Mouse (Mus musculus) thymus, postnatal 14 days (tissue): ENCODE data around the gene Cubn.
A peak's percentile ranks its signal among the peaks of the same experiment; 100 is the strongest.

Experiments
- DNase-seq: peaks from one replicate; pipeline ENCODE4 v3.0.0; 2021

The Cubn gene

DNA sequence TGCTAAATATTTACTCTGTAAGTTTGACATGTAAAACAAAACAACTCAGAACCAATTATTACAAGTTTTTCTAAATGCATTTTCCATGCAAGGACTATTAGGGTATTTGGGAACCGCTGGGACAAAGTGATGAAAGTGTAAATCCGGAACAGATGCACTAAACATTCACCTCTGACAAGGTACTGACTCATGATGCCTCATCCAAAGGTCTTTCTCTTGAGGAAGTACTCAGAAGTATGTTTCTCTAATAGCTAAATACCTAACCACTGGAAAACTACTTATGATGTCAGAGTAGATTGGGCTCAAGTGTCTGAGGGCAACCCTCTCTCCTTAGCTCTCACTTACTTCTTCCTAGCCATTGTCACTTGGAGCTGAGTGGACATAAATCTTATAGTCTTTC, 10.9 kb downstream of the Cubn start:
- no peak for DNase-seq

DNA sequence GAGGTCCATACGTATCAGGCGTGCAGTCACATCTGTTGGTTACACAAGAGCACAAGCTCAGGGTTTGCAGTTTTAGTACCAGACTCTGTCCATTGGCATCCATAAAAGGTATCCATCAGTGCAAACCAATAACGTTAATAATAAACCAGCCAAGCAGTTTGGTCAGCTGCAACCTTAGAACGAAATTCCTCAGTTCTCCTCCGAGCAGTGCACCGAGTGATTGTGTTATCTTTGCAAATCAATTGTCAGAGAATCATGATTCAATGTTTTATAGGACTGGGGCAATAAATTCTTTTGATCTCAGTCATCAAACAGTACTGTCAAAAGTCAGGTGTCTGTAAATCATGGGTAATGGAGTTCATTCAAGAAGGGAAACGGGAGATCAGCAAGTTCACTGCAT, 12.4 kb downstream of the Cubn start:
- no peak for DNase-seq

DNA sequence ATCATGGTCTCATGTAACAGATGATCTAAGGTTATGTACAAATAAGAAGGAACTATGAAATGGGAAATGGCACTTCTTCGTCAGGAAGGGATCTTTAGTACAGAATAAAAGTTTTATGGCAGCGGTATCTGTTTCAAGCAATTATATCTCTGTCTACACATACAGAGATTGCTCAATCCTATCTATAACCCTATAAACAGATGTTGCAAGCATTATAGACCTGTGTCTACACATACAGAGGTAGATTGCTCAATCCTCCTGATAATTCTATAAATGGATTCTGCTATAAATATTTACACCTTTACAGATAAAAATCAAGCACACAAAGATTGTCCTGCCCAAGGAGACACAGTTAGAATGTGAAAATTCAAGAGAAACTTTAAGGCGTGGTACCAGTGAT, 21.5 kb downstream of the Cubn start:
- DNase-seq = no peak

DNA sequence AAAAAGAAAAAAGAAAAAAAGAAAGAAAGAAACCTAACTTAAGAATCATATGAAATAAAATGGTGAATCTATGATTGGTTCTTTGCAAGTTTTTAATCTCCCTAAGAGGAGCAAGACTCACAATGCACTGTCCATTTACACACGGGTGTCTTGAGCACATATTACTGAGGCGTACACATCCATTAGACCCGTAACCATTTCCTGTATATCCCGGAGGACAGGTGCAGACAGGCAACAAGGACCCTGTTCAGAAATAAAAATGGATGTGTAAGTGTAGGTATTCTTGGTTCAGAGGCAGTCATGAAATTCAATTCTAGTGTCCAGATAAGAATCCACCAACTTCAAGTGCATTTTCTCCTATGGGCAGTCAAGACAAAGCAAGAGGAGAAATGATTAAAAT, 22.0 kb downstream of the Cubn start:
- DNase-seq = no peak

DNA sequence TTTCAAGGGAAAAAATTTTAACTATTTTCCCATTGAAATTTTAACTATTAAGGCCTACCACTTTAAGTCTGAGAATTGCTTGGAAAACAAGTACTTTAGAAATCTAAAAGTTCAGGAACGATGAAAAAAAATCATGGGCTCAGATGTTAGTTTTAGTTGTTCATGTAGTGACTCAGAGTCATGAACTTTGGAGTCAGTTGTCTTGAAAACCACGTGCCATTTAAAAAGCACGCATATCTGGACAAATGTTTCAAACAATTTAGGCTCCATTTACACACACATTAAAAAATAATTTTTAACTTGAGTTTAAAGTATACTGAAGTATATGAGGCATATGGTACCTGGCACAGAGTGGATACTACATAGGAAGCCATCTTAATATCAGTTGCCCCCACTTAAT, 24.9 kb downstream of the Cubn start:
- DNase-seq = no peak

DNA sequence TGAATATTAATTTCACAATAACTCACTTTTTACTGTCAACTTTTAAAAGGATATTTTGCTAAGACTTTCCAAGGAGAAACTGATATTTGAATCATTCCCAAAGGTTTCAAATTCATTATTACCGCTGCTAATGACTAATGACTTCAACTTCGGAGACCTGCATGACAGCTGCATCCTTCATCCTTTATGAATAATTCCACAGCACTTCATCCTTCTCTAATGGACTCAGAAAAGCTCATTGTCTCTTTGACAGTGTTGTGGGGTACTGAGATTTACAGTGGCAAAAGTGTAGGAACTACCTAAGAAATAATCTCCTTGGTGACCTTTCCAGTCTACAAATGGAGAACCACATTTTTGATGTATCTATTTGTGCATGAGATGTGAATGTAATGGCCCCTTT, 33.5 kb downstream of the Cubn start:
- DNase-seq = no peak

DNA sequence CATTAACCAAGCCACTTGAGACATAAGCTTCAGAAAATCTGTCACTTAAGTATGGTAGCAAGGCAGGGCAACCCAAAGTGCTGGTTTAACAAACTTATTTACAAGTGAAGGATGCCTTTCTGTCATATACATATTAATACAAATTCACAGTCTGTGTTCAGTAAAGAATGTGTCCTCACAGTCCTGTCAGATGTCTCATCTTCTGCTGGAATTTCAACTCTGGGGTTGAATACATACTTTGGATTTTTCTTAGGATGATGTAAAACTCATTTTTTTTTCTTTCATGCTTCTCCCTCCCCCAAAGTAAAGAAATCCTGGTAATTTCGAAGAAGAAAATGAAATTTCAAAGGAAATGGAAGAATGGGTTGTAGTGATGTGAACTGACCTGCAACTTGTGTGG, 34.8 kb downstream of the Cubn start:
- no peak for DNase-seq

DNA sequence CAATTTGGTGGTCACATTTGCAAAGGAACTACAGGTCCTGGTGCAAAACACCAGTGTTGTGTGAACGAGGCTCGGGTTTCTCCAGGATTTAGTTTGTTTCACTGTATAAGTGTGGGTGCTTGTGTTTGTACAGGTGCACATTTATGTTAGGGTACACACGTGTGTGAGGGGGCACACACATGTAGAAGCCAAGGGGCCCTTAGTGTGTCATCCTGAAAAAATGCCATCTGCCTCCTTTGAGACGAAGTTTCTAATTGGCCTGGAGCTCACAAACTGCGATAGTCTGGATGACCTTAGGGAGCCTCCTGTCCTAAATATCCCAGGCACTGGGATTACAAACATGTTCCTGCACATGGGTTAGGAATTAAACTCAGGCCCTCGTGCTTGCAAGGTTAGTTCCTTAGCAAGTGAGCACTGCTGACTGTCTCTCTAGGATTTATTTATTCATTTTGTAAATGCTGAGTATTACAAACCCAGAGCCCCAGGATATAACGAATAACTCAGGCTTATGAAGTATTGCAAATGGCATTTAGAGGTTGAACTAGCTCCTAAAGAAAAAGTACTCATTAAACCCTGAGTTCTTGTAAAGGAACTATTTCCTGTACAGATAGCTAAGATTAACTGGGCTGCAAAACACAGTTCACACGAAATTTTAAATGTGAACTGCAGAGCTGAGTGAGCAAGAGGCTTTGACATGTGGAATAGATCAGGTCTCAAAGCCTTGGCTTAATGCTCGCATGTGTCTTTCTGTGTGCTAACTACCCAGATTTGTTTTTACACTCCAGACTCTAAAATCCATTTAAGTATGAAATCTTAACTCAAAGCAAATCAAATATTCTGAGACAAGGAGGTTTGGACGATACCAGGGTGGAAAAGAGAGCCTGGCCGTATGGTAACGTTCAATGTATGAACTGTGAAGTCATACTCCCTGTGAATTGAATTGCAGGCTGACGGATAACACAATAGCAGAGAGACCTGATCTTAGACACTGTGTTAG, 39.8 kb downstream of the Cubn start:
- DNase-seq = no peak

DNA sequence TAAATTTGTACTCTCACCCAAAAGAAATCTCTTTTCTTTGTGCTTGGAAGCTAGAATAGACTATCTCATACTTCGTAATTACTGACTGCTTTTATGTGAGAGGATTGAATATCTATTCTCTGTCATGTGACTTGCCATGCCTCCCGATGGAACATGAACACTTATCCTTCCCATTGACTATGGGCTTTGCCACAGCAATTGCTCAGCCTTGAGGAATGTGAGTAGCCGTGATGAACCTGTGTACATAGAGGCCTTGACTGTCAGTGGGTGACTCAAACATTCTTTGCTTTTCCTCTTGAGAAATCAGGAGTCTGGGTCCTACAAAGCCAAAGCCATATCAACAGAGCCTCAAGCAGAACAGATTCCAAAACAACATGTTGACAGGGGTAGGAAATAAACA, 40.7 kb downstream of the Cubn start:
- no peak for DNase-seq

DNA sequence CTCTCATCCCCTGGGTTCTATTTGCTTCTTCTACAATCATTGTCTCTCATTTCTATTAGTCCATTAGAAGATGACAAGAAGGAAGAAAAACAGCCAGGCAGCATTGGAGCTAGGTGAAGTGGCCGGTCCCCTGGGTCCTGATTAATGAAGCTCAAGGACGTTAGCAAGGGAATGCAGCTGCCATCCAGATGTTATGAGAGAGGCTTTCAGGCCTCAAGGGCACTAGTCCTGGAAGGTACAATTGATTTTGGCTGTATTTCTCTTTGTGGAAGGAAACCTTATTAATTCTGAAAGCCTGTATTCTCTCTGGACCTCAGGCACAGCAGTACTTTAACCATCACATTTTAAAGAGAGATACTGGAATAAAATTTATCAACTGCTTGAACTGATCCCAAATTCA, 41.1 kb downstream of the Cubn start:
- no peak for DNase-seq

DNA sequence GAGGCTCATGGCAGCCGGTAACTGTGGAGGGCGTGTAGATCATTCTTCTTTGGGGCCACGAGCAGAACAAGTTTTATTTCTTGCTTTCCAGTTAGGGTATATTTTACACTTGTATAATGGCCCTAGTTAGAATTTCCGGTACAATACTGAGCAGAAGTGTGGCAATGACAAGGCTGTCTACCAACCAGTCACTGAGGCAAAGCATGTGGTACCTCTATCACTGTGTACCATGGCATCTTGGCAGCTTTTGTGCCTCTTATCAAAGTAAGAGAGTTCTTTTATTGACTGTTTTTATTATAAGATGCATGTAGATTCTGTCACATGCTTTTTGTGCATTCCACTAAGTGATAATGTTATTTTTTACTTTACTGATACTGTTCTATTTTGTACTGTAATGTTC, 46.5 kb downstream of the Cubn start:
- DNase-seq = no peak

DNA sequence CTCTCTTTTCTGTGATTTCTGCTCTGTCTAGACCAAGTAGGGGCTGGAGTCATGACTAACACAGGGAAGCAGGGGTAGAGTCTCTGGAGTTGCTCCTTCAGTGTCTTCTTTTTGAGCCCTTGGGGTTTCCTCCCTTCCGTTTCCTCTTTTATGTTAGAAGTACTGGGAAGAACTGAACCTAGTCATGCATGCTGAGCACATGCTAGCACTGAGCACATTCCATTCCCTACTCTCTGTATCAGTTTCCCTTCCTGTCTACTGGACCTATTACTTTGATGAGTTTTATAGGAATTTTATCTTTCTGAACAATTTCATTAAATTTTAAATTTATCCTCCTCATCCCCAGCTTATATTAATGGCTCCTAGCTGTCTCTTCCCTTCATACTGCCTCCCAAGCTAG, 52.6 kb downstream of the Cubn start:
- DNase-seq = no peak

DNA sequence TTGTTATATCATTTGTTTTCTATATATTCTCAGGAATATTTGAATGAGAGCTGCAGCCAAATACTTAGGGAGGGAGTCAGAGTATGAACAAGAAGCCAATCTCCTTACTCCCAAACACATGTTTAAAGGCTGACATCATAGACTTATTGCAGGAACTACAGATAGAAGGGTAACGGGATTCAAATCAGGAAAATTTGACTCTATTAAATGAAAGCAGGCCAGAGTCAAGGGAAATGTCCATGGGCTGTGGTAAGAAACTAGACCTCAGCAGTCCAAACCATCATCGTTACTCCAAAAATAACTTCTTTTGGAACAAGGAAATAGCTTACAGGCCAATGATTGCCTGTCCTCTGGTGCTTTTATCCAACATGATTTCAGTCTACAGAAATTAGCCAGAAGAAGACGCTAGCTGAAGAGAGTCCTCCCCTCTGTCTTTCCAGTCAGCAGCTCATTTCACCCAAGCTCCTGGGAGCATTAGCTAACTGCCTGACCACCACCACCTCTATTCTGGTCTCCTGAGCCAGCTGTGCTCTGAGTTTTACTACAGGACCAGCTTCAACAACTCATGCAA, 53.3 kb downstream of the Cubn start:
- DNase-seq = no peak

DNA sequence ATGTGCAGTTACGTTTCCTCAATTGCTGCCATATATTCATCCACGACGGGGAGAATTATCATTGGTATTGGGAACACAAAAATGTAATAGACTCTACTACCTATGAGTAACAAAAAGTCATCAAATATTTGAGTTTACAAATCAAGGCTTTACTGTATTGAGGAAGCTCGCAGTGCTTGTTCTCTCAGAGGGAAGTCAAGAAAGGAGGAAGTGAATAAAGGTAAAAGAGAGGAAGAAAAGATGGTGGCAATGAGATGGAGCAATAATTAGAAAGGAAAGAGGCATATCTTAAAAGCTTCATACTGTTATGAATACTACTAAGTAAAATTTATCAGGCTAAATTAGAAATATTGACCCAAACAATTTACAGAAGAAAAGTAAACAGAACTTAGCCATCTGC, 59.6 kb downstream of the Cubn start:
- DNase-seq = no peak

DNA sequence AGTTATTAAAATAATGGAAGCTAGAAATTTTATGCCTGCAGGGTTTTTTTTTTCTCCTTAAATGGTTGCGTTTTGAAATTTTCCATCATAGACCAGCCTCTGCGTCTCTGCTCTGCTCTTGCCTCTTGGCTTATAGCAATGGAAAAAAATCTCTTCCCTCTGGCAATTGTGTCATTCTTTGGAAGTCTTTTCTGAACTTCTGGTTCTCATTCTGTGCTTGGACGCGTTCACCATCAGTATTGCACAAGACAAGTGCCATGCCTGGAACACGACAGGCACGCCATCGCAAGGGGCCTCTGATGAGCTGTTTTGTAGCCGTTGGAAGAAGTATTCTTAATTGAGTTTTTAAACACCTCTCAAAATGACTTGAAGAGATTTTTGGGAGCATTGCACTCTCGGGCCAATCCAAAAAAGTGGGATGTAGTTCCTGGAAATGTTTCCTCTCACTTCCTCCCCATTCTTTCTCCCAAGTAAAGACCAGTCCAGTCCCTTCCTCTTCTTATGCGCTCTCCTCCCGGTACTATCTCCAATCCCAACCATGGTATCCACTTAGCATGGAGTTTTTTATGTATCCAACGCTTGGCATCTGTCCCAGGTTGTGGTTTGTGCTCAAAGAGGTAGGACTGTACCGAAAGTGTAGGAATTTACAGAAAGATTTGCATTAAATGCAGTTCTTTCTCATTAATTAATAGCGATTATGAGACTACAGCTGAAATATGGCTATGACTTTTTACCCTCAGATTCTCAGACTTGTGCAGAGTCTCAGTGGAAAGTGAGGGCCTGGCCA, 69.4 kb downstream of the Cubn start:
- no peak for DNase-seq

DNA sequence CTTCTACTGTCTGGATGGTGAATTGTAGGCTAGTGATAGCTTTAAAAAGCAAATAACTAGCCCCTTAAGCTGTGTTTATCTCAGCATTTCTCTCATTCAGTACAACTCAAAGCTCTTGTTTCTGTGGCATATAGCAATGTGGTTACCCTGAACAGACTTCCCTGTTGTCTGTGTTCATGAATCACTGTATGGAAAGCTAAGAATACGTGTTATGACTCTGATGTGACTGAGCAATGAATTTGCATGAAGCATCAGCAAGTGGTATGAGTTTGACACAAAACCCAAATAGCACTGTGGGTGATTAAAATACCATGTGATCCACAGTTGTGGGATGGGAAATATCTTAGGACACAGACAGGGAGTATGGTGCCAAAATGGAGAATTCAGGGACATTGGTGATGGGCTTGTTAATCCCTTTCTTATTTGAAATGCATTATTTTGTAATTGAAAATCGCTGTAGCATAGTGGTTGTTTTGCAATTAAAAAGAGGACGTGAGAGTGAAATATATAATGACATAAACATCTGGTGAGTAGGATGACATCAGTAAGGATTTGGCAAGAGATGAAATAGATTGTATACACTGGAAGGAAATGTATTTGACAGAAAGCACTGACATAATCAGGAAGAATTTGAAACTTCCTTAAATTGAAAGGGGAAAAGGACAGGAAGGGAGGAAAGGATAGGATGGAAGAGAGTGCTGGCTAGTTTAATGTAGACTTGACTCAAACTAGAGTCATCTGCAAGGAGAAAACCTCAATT, 74.7 kb downstream of the Cubn start:
- DNase-seq = no peak

DNA sequence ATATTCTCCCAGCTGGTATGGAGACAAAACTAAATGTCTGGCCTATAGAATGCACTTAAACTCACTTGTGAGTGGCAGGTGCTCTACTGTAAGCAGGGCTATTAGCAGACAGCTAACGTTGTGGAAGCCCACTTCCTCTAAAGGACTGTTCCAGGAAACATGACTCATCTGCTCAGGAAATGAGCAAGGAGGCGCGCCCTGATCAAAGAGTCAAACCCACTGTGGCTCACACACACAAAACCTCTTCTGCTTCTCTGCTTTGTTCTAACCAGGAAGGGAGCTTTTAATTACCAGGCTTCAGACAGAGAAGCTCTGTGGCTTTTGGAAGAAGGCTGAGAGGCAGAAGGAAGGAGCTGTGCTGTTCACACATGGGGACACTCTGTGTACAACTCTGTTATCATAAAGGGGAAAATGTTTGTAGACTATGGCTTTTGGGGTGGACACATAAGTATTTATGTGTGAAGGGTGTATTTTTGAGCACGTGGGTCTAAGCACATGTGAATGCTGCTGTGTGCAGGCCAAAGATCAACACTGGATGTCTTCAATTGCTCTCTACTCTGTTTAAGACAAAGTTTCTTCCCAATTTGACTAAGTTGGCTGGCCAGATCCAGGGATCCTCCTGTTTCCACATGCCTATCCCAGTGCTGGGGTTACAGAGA, 78.0 kb downstream of the Cubn start:
- peak; percentile 82 for DNase-seq

DNA sequence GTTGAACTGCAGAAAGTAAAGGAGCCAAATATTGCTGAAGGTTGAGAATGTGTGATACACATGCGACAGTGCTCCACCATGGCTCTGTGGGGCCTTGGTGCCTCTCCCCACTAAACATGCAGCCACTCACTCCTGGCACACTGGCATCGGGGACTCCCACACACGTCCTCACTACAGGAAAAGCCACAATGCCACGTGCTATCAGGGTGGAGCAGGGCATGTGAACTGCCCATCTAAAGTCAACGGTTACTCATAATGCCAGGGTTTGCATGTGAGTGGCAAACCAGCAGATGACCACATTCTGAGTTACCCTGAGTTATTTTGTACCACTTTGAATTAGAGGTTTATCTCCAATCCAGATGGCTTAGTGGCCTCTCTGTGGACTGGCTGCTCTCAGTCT, 81.0 kb downstream of the Cubn start:
- DNase-seq = no peak

DNA sequence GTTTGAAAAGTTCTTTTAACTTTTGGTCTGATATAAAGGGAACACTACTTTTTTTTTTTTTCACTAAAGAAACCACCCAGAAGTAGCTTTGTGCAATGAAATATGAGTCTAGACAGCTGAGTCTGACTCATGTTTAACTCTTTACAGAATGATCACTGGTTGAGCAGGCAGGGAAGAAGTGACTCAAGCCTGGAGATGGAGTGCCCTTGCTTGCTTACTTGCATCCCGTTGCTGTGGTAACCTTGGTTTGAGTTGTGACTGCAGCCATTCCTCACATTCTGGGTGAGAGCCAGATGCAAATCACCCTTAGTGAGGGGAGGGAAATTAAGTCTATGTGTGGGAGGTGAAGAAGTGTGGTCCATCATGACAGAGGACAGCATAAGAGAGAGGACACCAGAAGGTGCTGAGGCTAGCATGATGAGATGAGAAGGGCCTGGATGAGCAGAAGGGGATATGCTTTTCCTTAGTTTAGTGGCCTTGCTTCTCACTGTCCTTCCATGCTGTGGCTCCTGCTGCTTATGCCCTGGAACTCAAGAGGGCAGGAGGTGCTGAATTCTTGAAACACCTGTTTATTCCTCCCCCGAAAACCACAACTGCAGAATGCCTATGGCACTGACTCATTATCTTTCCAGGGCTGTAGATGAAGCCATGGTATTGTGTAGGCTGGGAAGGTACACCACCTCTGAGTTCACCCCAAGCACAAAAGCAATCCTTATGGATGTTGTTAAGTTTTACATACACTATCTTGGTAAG, 81.7 kb downstream of the Cubn start:
- DNase-seq = no peak

DNA sequence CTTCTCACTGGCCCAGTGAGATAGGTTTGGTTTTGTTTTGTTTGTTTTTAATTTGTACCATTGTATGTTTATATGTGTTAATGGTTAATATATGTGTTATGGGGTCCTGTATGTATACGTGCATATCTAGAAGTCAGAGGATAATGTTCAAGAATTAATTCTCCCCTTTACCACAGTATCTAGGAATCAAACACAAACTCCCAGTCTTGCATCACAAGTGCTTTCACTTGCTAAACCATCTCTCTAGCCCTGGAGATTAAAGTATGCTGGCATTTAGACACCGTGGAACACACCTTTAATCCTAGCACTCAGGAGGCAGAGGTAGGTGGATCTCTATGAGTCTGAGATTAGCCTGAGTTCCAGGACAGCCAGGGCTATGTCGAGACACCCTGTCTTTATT, 83.3 kb downstream of the Cubn start:
- DNase-seq = no peak

DNA sequence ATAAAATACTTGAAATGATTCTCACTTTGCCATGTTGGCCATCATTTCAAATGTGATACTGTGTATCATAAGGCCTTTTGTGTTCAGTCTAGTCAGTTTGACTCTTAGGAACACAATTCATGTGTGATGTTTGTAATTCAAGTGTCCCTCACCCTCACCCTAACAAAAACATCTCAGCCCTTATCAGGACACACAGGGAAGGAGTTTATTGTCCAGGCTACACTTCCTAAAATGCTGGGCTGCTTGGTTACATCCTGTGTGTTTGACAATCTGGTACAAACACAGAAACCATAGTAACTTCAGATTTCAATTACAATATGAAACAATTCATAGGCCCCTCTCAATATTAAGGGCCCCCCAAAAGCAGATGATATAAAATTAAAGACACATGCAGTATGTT, 83.9 kb downstream of the Cubn start:
- DNase-seq = no peak

DNA sequence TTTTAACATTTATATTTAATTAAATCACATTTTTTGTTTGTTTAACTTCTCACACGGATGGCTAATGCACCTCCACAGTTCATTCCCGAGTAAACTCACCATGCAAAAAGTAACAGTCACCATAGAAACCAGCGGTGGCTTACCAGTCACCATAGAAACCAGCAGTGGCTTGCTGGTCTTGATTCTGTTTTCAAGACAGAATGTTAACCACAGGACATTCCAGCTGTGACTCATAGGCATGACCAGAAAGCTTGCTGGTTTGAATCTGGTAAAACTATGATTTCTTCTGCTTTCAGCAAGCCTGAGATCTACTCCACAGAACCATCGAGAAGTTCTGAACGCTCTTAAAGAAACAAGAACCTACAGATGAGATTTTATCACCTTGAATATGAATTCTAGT, 84.3 kb downstream of the Cubn start:
- no peak for DNase-seq
